Mouse (Mus musculus) cerebellum, adult (tissue): ENCODE results near the gene Plcxd3.
"Not testable (repeated sequence)": the region's sequence is repeated elsewhere in the genome, so short reads cannot be mapped to it uniquely, and the experiment has no call there.

Experiments
- ATAC-seq: cut with Nextera tagmentation; 2 replicates; pipeline ENCODE4 v1.9.2; 2017; ENCODE audit warnings: mild to moderate bottlenecking, moderate library complexity, mixed read lengths; ENCODE audit not compliant: insufficient number of reproducible peaks, low FRiP score, low TSS enrichment

Gene Plcxd3

GRCm38 (mm10) chr15:4524598-4524997 lies 149.3 kb downstream of the Plcxd3 start:
- ATAC-seq, result no peak

DNA sequence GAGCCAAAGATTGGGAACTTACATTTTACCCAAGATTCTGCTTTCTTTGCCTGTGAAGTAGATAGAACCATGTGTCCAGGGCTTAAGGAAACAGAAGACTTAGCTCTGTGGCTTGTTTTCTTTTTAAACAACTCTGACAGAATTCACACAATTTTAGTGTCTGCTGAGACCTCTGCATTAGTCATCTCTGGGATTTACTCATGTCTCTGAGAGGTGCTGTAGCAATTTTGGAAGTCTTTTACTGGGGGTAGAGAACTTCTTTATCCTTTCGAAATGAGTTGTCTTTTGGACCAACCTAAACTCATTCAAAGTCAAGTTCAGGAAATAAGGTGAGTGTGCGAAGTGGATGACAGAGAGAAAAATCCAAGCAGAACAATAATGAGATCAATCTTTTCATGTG lies 158.4 kb downstream of the Plcxd3 start:
- no peak for ATAC-seq

DNA sequence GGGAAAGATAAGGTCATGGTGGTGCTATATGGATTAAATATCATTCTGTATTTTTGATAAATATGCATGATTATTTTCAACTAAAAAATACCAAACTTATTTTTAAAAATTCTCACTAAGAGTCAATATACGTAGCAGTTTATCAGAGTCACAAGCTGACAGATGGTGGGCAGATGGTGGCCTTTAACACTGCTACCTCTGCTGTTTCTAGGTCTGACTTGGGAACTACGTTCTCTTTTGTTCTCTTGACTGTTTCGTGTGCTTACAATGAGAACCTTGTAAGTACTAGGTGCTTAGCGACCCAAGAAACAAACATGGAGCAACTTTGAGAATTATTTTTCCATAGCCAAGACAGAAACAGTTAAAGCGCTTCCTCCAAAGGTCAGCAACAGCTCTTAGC lies 183.8 kb downstream of the Plcxd3 start:
- peak; percentile 93 for ATAC-seq

DNA sequence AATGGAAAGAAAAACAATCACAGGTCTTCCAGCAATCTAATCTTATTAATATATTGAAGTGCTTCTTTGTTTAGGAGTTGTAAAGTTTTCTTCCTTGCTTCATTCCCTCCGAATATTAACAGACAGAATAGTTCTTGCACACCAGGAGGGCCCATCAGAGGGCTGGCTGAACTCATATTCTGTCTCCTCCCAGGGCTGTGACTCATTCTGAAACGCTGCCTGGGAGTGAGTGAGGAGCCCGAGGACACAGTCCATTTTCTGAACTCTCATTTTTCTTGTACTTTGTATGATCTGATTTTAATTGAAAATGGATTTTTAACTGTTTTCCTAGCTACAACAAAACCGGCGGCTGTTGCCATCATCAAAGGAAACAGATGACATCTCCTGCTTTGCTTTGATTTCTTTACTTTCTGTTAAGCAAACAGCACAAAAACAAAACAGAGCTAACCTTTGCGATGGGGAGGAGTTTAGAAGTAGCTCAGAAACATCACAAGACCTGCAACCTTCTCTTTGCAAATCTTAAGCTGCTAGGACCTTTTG lies 186.2 kb downstream of the Plcxd3 start:
- ATAC-seq, result 0 out of 2 replicates have a peak, but pooled peaks have one; percentile 67

GRCm38 (mm10) chr15:4595521-4595920 lies 220.2 kb downstream of the Plcxd3 start:
- not testable (repeated sequence) for ATAC-seq

DNA sequence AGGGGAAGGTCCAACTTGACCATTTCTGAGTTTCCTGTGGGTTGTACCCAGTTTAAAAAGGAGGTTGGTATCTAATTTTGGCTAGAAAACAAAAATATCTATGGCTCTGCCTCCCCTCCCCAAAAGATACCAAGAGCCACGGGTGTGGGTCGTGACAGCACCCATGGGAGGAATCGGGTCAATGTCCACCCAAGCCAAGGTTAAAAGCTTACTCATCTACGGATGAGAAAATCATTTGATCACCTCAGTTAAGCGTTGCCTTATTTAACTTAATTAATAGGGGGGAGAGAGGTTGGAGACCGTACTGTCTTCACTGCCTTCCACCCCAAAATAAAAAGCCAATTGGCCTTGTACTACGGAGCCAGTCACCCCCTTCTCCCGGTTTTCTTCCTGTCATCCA lies 223.4 kb downstream of the Plcxd3 start:
- not testable (repeated sequence) for ATAC-seq

DNA sequence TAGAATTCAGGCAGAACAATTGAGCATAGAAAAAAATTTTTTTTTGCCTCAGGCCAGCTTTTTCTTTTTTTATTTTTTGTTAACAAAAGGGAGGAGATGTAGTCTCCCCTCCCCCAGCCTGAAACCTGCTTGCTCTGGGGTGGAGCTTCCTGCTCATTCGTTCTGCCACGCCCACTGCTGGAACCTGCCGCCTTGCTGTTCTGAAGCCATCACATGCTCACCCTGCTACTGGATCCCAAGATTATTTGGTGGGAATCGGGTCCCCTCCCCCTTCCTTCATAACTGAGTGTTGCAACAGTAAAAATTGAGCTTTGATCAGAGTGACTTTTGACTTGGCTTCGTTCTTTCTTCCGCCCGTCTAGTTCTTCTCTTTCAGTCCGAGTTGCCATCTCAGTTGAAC lies 224.0 kb downstream of the Plcxd3 start:
- not testable (repeated sequence) for ATAC-seq

GRCm38 (mm10) chr15:4605630-4606029 lies 230.3 kb downstream of the Plcxd3 start:
- ATAC-seq, result no peak
